Mouse (Mus musculus) forebrain, embryonic 16.5 days (tissue): ENCODE data around the gene Gm12695. TPM values are rescaled to one million over a fixed set of nuclear protein-coding genes. Genes with fewer than 3 reads are reported as not detected.

ENCODE experiments used
- ATAC-seq: fragments of 200-750 bp; cut with Nextera tagmentation; 2 replicates; pipeline ENCODE4 v1.8.0; 2017; ENCODE audit warnings: mild to moderate bottlenecking, moderate library complexity
- H3K27ac ChIP-seq: fragments of 300-500 bp; sonication (generic); 2 replicates; pipeline ENCODE4 v1.5.1; 2014; ENCODE audit warnings: low read length, control low read depth
- H3K27me3 ChIP-seq: fragments of 300-500 bp; sonication (generic); replicated peaks from 2 replicates; pipeline ENCODE4 v1.6.1; 2014; ENCODE audit warnings: low read length; ENCODE audit not compliant: control insufficient read depth, insufficient read depth
- H3K36me3 ChIP-seq: fragments of 300-500 bp; sonication (generic); 2 replicates; pipeline ENCODE4 v1.6.1; 2014; ENCODE audit not compliant: control insufficient read depth, insufficient read depth
- H3K4me1 ChIP-seq: fragments of 300-500 bp; sonication (generic); replicated peaks from 2 replicates; pipeline ENCODE4 v1.6.1; 2014; ENCODE audit warnings: low read length; ENCODE audit not compliant: control insufficient read depth, insufficient read depth
- H3K4me2 ChIP-seq: fragments of 300-500 bp; sonication (generic); 2 replicates; pipeline ENCODE4 v1.6.1; 2014; ENCODE audit warnings: mild to moderate bottlenecking, low read length, control low read depth
- H3K4me3 ChIP-seq: fragments of 300-500 bp; sonication (generic); replicated peaks from 2 replicates; pipeline ENCODE4 v1.5.1; 2014; ENCODE audit warnings: mild to moderate bottlenecking, low read length, control low read depth
- H3K9ac ChIP-seq: fragments of 300-500 bp; sonication (generic); replicated peaks from 2 replicates; pipeline ENCODE4 v1.6.1; 2014; ENCODE audit warnings: low read depth, low read length, control low read depth
- H3K9me3 ChIP-seq: fragments of 300-500 bp; sonication (generic); 2 replicates; pipeline ENCODE4 v1.6.1; 2016; ENCODE audit warnings: low read length; ENCODE audit not compliant: control insufficient read depth
- WGBS: fragments of 180-500 bp; shearing (Covaris S2); extraction: QIAGEN DNeasy Blood & Tissue Kit; methylation state at CpG from one replicate; pipeline ENCODE4 v1.1.7; 2014; 5-methylcytosine and 5-hydroxymethylcytosine counted together
- polyA plus RNA-seq: library from polyadenylated mRNA; unstranded; fragments of >200 nt; fragmentation: Nextera tagmentation; extraction: Ambion mirVana; gene quantifications from 2 replicates; pipeline ENCODE4 v1.2.1, GENCODE M21; 2015

The Gm12695 gene
- polyA plus RNA-seq, result 0.10 and 0.16 TPM in 2 replicates

- no peaks in the 10 kb centered on the region for H3K36me3 ChIP-seq
- H3K9ac ChIP-seq, result no peak within 1 kb of the TSS
- H3K27ac ChIP-seq, result no peak within 1 kb of the TSS
- H3K4me1 ChIP-seq, result no peaks in the 10 kb centered on the region
- 95% methylated on average over 3 of the region's 3 CpGs for WGBS
- no peaks in the 10 kb centered on the region for H3K9me3 ChIP-seq
- H3K27me3 ChIP-seq, result no peaks in the 10 kb centered on the region
- H3K4me3 ChIP-seq, result no peak within 1 kb of the TSS
- H3K4me2 ChIP-seq, result no peak within 1 kb of the TSS
- ATAC-seq, result no peak
Measured at GRCm38 (mm10) chr4:96785086-96785485, at the start of gene Gm12695. TSS of gene Gm12695 (minus strand) at chr4:96785186.

DNA sequence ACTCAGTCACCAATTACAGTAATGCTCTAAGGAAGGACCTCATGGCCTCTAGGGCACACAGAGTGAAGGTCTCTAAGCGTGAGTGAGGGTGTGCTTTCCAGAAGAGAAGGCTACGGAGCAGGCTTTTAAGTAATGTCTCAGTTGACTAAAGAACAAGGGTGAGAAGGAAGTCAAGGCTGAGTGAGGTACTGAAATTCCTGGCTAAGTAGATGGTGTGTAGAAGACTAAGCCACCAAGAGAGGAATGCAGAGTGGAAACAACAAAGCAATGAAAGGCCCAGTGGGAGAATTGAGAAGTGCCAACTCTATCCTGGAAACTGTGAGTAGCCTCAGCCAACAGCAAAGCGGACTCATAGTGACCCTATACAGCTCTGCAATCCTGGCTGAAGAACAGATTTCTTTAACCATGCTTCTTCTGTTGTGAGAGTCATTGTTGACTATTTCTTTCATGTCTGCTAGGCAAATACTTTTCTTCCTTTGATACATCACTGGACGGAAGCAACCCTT is 40.6 kb upstream of the Gm12695 start:
- no peaks in the 10 kb centered on the region for H3K27me3 ChIP-seq
- no peaks in the 10 kb centered on the region for H3K36me3 ChIP-seq
- no peaks in the 10 kb centered on the region for H3K9me3 ChIP-seq
- no peak overlapping the region for H3K4me2 ChIP-seq
- no peaks in the 10 kb centered on the region for H3K4me1 ChIP-seq
- no peak overlapping the region for H3K27ac ChIP-seq
- 82% methylated on average over 4 of the region's 4 CpGs for WGBS
- ATAC-seq, result no peak
- H3K9ac ChIP-seq, result no peak overlapping the region
- H3K4me3 ChIP-seq, result no peak overlapping the region

GRCm38 (mm10) chr4:96806824-96807808 is 22.1 kb upstream of the Gm12695 start:
- H3K27ac ChIP-seq, result no peak overlapping the region
- ATAC-seq, result no peak
- no peak overlapping the region for H3K4me2 ChIP-seq
- no peaks in the 10 kb centered on the region for H3K9me3 ChIP-seq
- no peaks in the 10 kb centered on the region for H3K36me3 ChIP-seq
- H3K4me3 ChIP-seq, result no peak overlapping the region
- no peaks in the 10 kb centered on the region for H3K4me1 ChIP-seq
- H3K9ac ChIP-seq, result no peak overlapping the region
- 77% methylated on average over 6 of the region's 6 CpGs for WGBS
- H3K27me3 ChIP-seq, result no peaks in the 10 kb centered on the region

DNA sequence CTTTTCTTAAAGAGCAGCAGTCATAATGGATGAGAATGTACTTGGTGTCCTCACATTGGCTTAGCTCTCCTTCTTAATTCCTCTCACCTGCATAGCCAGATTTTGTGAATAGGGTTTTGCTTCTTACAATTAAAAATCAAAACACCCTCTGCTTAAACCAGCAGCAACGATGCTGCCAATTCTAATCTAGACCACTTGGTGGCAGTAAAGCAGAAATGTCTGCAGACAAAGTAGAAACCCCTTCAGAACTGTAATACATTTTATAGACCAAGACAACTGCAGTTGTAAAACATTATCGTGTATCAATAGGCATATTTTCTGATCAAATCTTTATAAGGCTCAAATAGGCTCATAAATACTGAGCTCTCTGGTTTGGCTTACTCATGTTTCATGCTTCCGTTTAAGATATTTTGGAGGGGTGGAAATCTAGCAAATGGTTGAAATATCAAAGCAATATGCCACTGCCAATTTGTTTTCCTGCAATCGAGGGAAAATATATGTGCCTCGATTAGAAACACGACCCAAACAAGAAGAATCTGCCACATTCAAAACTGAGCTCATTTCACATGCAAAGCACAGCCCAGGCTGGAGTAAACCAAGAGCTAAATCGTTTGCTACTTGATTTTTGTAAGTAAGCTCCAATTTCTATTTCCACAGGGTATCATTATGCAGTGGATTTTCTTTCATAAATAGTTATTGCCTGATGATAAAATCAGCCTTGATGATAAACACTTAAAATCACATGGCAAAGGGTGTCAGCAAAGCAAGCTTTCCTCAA is 14.6 kb upstream of the Gm12695 start:
- Histone ChIP-seq H3K27me3 (no peaks in the 10 kb centered on the region), H3K36me3 (no peaks in the 10 kb centered on the region), H3K9me3 (no peaks in the 10 kb centered on the region), H3K9ac (no peak overlapping the region), H3K4me3 (no peak overlapping the region), H3K27ac (peak overlapping the region; percentile 1; the same call in 1 of the 2 replicates), H3K4me1 (peaks cover 6% of the 10 kb centered on the region; the same call in 1 of the 2 replicates), H3K4me2 (no peak overlapping the region)
- peak; percentile 68 for ATAC-seq
- WGBS, result 25% methylated on average over 7 of the region's 7 CpGs

DNA sequence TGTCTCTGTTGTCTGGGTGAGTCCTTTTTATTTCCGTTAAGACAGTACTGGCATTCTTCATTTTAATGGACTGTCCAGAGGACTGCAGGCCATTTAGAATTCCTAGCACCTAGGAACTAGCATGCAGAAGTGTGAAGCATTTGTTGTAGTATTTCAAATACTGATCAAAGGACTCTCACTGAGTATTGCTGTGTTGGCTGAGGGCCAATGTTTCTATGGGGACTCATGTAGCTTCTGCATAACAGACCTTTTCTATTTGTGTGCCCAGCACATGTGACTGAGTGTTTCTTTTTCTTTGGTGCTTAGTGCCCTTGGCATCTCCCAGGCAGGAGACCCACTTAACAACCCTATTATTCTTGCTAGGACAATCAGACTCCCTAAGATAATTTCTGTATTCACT is 12.6 kb upstream of the Gm12695 start:
- peak; percentile 79 for ATAC-seq
- no peaks in the 10 kb centered on the region for H3K9me3 ChIP-seq
- peaks cover 6% of the 10 kb centered on the region; the same call in 1 of the 2 replicates for H3K4me1 ChIP-seq
- no peak overlapping the region for H3K9ac ChIP-seq
- no peaks in the 10 kb centered on the region for H3K27me3 ChIP-seq
- 12% methylated on average over 1 of the region's 1 CpGs for WGBS
- no peak overlapping the region for H3K4me2 ChIP-seq
- no peak overlapping the region for H3K27ac ChIP-seq
- H3K36me3 ChIP-seq, result no peaks in the 10 kb centered on the region
- H3K4me3 ChIP-seq, result no peak overlapping the region

DNA sequence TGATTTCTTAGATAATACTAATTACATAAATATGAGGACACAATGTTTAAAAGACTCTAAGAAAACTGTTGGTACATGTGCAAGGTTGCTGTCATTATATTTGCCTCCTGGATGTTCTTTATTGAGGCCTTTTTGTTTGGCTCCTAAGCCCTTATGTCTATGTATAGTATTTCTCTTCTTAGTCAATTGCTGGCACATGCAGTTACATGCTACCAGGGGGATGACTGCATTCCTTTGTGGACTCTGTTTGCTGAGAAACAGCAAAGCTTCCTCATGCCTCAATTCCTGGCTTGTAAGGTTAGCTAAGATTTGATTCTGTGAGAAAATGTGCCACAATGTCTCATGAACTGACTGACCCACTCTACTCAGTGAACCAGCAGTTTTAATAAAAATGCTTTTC is 6.3 kb upstream of the Gm12695 start:
- Histone ChIP-seq H3K36me3 (no peaks in the 10 kb centered on the region), H3K4me3 (no peak overlapping the region), H3K9ac (no peak overlapping the region), H3K4me2 (no peak overlapping the region), H3K4me1 (no peaks in the 10 kb centered on the region), H3K27ac (no peak overlapping the region), H3K9me3 (no peaks in the 10 kb centered on the region), H3K27me3 (no peaks in the 10 kb centered on the region)
- no peak for ATAC-seq

DNA sequence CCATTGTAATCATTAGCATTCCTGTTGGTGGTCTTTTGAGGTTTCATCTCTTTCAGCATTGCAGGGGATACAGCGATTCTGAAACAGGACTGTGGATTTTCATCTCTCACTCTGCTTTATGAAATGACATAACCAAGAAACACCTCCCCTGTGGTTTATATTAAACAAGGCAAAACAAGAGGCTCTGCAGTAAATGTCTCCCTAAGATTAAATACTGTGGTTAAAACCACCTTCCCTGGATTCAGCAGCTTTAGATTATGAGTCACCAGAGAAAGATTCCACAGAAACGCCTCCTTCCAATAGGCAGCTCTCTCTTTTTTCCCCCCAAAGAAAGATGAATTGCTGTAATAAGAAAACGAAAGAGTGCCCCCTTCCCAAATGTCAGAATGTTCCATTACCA is 4.9 kb upstream of the Gm12695 start:
- Histone ChIP-seq H3K27ac (no peak overlapping the region), H3K4me2 (no peak overlapping the region), H3K36me3 (no peaks in the 10 kb centered on the region), H3K9ac (no peak overlapping the region), H3K4me1 (no peaks in the 10 kb centered on the region), H3K27me3 (no peaks in the 10 kb centered on the region), H3K9me3 (no peaks in the 10 kb centered on the region), H3K4me3 (no peak overlapping the region)
- 68% methylated on average over 3 of the region's 3 CpGs for WGBS
- ATAC-seq, result no peak

- Histone ChIP-seq H3K27me3 (no peaks in the 10 kb centered on the region), H3K4me3 (no peak overlapping the region), H3K4me2 (no peak overlapping the region), H3K27ac (no peak overlapping the region), H3K9me3 (no peaks in the 10 kb centered on the region), H3K36me3 (no peaks in the 10 kb centered on the region), H3K9ac (no peak overlapping the region), H3K4me1 (no peaks in the 10 kb centered on the region)
- 19% methylated on average over 7 of the region's 7 CpGs for WGBS
- ATAC-seq, result no peak
Measured at GRCm38 (mm10) chr4:96786610-96787009, 1.6 kb upstream of the Gm12695 start.

DNA sequence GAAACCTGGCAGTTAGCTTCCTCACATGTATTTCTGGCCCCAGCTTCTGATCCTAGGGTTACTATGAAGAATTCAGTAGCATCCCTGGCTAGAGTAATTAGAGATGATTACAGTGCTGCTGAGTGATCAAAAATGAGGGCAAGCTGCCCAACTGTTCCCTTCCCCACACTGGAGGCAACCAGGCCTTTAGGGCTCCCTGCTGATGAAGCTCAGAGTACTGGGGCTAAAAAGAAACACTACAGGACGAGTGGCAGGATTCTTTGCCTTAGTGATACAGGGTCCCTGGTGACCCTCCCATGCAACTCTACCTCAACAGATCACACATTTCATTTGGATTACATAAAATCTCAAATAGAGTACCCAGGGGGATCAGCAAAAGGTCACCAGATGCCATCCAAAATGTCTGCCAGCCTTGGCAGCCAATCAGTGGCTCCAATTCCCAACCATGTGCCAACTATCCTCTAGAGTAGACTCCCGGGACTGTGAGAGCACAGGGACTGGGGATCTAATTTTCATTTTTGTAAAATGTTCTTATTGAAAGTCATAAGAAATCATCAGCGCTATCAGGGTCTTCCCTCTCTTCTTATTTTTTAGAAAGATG is 11.9 kb downstream of the Gm12695 start:
- Histone ChIP-seq H3K4me1 (no peaks in the 10 kb centered on the region), H3K9me3 (no peaks in the 10 kb centered on the region), H3K27me3 (no peaks in the 10 kb centered on the region), H3K4me3 (no peak overlapping the region), H3K9ac (no peak overlapping the region), H3K27ac (no peak overlapping the region), H3K4me2 (no peak overlapping the region), H3K36me3 (no peaks in the 10 kb centered on the region)
- no peak for ATAC-seq
- 66% methylated on average over 3 of the region's 3 CpGs for WGBS
